Mouse (Mus musculus): ENCODE results near the gene Clasp1.

Clasp1 gene

DNA sequence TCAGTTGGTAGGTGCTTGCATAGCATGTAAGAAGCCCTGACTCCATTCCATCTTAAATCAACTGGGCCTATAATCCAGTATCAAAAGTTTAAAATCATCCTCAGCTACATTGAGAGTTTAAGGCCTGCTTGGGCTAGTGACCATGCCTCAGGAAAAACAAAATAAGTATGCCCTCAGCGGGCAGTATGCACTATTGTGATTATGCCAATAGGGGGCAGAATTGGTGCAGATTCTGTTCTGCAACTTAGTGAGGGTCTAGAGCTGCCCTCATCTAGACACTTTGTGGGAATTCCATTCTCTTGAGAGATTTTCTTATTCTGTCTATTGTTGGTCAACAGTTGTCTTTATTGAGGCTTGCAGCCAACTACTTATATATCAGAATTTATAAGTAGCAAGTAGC is 116.9 kb downstream of the Clasp1 start:
- no peak for DNase-seq

DNA sequence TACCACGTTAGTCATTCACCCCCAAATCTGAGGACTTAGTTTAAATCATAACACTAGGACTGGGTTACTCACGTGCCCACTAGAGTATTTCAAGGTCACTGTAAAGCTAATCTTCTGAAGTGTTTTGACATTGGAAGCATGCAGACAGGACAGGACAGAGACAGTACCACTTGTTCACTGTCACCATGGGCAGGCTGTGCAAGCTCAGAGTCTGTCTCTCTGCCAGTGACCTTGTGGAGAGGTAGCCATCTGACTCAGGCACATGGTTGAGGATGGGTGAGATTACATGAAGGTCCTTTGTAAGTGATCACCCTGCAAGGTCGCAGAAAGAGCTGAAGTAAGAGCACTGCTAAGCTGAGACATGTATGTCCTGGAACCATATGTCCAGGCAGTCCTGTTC is 122.1 kb downstream of the Clasp1 start:
- DNase-seq, result peak; percentile 97

DNA sequence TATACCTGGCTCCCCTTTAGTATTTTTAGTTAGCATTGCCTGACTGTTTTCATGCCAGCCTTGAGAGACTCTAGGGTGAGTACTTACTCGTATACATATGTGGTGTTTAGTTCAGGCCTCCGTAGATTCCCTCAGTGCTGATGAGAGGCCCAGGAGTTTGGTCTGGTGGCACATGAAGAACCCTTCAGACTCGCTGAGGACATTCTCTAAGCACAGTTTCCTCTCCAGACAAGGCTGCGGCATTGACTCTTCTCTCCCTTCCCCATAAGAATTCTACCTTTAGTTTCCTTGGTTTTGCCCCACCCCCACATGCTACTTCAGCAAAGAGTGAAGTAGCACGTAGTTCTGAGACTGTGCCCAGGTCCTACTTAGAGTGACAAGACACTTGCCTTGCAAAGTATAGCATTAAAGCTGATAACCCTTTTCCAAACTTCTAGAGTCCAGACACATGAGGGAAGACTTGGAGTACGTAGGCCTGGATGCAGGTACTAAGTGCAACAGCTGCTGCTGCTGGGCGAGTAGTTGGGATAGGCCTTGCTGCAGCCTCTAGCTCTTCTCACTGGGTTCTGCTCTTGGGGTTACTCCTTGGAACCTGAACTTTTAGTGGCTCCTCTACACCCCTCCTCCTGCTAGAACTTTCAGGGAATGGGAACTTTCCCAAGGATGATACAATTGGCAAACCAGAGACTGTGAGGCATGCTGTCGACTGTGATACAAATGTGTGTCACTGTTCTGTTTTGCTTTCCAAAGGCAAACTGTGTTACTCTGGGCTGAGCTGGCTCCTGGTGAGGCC is 123.1 kb downstream of the Clasp1 start:
- peak; percentile 64 for DNase-seq

GRCm38 (mm10) chr1:118516256-118516655 is 127.4 kb downstream of the Clasp1 start:
- DNase-seq, result peak; percentile 56

DNA sequence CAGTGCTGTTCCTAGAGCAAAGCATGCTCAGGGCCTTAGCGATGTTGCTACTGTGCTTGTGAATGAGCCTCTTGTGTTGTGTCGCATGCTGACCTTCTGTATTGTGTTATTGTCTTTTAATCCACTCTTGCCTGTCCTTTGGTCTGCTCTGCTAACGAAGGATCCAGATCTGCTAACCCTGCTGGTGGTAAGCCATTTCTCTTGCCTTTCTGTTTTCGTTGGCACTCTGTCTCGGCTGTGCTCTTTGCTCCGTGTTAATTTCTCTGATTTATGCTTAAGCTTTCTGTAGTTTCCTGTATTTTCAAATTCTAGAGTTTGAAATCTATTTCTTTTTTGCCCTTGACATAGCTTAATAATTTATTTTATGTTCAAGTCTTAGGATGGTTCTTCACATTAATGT is 134.3 kb downstream of the Clasp1 start:
- DNase-seq, result no peak

GRCm38 (mm10) chr1:118525336-118525735 is 136.5 kb downstream of the Clasp1 start:
- DNase-seq, result no peak

DNA sequence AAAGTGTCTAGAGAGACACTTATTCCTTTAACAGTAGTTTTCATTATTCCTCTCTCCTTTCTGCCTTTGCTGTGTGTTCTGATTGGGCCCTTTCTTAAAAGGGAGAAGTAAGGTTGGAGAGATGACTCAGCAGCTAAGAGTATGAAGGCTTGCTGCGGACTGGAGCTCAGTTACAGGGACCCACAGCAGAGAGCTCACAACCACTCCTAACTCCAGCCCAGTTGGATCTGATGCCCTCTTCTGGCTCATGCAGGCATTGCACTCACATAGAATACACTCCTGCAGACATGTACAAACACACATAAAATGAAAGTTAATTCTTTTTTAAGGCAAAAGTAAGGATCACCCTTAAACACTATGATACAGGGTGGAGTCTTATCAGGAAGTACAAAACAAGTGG is 140.4 kb downstream of the Clasp1 start:
- no peak for DNase-seq

DNA sequence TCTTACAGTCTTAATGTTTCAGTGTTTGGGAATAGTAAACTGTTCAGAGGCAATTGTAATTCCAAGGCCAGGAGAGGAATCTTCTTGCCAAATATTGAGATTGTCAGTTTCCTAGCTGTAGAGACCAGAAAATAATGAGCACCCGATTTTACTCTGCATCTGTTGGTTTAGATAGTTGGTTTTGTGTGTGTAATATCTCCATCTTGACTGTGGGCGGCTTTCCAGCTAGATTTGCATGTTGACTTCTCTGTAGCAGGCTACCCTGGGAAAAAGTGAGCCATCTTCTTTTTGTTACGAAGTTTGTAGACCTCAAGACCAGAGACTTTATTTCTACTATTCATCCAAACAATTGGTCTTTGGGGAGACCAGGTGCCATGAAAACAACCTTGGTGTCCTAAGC is 142.4 kb downstream of the Clasp1 start:
- no peak for DNase-seq

DNA sequence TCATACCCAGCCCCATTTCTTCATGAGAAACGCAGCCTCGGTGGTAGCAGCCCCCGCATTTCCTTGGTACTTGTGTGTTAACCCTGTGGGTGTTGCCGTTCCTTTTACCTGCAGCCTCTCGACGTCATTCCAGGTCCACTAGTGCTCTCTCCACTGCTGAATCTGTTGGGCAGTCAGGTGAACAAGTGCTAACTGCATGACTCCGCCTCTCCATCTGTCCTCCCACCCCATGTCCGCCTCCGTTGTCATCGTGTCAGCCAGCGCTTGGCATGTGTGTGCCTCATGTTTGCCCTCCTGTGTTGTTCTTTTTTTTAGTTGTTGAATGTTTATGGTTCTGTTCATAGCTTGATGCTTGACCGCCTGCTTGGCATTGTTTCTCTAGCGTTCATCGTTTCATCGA is 147.2 kb downstream of the Clasp1 start:
- no peak for DNase-seq

DNA sequence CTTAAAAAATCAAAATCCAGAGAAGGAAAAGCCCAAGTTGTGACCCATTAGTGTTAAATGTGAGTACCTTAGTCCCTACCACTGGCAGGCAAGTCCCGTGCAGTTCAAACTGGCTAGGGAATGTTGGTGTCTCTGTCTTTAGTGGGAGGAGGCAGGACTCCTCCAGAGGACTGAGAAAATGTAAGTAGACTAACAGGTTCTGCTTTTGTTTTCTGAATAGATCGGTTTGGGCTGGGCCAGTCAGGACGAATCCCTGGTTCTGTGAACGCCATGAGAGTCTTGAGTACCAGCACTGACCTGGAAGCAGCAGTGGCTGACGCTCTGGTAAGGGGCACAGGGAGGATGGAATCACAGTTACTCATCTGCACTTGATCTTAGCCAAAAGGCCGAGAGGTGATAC is 150.2 kb downstream of the Clasp1 start:
- DNase-seq, result peak; percentile 80

DNA sequence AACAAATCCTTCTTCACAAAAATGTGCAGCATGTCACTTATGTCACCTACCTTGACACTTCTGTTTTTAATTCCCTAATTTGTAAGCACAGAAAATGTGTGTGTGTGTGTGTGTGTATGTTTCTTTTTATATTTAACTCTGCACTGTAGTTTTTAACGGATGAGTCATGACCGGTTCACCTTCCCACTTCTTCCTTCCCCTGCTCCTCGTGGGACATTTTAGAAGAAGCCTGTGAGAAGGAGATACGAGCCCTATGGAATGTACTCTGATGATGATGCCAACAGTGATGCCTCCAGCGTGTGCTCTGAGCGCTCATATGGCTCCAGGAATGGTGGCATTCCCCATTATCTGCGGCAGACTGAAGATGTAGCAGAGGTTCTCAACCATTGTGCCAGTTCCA is 154.0 kb downstream of the Clasp1 start:
- DNase-seq, result peak; percentile 64

DNA sequence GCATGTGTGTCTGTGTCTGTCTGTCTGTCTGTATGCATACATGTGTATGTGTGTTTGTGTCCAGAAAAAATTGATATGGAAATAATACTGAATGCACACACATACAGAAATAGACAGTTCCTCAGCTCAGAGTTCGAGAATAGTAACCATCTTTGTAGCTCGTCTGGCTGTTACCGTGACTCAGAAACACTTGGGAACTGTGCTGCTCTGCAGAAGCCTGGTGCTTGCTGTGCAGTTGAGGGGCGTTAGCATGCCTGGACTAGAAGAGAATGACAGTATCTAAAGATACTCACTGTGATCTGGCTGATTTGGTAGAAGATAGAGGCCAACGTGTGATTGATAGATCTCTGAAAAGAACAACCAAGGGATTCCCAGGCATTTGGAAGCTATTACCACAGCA is 159.9 kb downstream of the Clasp1 start:
- no peak for DNase-seq

DNA sequence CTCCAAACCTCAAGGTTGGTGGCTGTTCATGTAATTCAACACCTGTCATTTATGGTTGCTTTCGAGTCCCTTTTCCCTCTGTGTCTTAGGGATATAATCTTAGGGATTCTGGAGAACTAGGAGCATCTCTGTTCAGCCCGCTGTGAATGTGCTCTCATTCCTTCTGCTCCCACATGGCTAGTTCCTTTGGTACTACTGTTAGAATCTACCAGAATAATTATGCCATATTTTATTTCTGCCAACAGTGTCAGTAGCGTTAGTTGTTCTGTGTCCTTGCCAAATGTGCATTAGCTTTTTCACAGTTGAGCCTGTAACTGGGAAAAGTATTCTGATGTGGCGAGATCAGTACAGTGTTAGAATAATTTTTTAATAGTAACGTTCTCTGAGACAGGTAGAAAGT is 162.3 kb downstream of the Clasp1 start:
- no peak for DNase-seq

- no peak for DNase-seq
Measured at GRCm38 (mm10) chr1:118552071-118552470, 163.2 kb downstream of the Clasp1 start.

- DNase-seq, result no peak
Measured at GRCm38 (mm10) chr1:118553045-118553444, 164.2 kb downstream of the Clasp1 start.

- DNase-seq, result no peak
Measured at GRCm38 (mm10) chr1:118553451-118553850, 164.6 kb downstream of the Clasp1 start.

GRCm38 (mm10) chr1:118554961-118555360 is 166.1 kb downstream of the Clasp1 start:
- no peak for DNase-seq

GRCm38 (mm10) chr1:118559716-118560115 is 170.9 kb downstream of the Clasp1 start:
- DNase-seq, result peak; percentile 83

DNA sequence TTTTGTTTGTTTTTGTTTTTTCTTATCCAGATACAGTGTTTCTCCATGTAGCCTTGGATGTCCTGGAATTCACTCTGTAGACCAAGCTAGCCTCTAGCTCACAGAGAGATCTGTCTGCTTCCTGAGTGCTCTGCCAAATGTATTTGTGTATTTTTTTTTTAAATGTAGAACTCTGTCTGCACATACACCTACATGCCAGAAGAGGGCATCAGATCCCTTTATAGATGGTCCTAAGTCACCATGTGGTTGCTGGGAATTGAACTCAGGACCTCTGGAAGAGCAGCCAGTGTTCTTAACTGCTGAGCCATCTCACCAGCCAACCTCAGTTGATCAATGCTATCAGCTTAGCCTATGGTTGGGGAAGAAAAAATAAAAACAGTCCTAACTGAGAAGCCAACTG is 175.7 kb downstream of the Clasp1 start:
- DNase-seq, result no peak

DNA sequence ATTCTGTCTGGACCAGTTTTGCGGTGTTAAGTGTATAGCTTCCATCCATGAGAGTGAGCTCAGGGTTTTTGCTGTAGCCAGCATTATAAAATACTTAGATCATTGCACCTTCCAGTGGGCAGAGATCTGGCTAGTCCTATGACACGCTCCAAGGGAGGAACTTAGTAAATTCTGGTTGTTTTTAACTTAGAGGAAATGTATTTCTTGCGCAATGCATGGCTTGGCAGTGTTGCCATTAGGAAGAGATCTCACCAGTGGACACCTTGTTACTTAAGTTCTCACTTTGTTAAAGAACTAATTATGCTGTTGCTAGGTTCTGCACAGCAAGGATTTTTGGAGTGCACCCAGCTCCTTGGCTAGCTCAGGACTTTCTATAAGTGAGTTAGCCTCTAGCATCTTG is 178.8 kb downstream of the Clasp1 start:
- no peak for DNase-seq

DNA sequence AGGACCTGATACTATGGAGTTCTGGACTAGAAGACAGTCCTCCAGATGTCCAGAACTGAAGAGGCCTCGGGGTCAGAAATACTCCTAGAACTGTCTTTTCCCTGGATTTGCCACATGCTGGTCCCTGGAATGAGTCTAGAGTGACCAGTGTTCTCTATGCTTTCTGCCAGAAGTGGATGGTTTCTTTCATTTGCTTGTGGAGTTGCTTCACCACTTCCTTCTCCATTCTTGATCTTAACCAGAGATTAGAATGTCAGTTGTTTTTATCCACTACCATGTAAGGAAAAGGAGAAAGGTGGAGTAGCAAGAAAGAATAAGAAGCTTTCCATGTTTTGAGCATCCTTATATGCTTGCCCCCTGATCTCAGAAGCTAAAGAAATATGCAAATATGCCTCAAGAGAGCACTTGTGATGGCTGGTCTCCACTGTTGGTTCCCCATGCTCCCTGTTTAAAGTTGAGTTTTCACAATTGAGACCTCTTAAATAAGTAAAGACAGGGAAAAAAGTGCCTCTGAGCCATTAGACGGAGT is 191.4 kb downstream of the Clasp1 start:
- peak; percentile 31 for DNase-seq

DNA sequence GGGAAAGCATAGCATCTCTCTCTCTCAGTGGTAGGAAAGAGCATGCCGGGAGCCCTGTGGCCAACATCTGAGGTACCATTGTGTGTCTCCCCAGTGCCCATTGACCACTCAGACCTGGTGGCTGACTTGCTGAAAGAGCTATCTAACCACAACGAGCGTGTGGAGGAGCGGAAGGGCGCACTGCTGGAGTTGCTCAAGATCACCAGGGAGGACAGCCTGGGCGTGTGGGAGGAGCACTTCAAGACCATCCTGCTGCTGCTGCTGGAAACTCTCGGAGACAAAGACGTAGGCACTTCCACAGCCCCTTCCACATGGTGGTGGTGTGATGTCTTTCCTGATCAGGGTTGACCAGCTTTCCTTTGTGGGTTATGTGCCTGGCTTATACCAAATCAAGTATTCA is 192.3 kb downstream of the Clasp1 start:
- DNase-seq, result peak; percentile 72

- DNase-seq, result peak; percentile 93
Measured at GRCm38 (mm10) chr1:118589721-118590120, 200.9 kb downstream of the Clasp1 start.

DNA sequence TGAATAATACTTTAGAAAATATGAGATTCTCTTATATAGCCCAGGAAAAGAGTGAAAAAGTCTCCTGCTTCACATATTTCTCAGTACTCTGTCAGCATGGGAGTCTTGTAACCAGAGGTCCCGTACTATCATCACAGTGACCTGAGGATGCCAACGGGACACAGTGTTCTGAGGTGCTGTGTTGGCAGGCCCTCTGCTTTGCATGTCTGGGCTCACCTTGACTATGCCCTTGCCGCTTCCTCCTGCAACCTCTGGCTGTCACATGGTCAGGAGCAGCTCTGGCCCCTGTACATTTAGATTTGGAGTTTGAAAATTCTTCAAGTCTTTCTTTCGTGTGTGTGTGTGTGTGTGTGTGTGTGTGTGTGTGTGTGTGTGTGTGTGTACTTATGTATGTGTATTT is 204.1 kb downstream of the Clasp1 start:
- peak; percentile 96 for DNase-seq

DNA sequence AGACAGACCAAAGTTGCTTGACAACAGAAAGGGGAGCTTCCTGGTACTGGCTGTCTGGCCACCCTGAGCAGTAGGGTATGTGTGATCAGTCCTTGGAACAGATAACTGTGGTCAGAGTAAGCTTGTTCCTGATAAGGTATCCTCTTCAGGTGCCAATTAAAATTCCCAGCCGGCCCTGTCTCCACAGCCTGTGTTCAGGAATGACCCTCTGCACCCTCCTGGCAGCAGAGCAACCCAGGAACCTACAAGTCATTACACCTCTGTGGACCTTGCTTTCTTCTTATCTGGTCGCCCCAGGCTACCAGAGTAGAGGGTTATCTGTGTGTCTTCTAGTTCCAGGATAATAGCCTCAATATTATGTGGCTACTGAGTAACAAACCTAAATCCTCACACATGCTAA is 206.5 kb downstream of the Clasp1 start:
- DNase-seq, result peak; percentile 83

Data from heart, adult 11 months (tissue).